Mouse (Mus musculus): Measurements from ENCODE around the gene Ociad2. TPM values are rescaled to one million over a fixed set of nuclear protein-coding genes. Genes with fewer than 3 reads are reported as not detected.

The Ociad2 gene
- polyA plus RNA-seq (2012; rRNA removed) = 73.6 and 83.4 TPM in 2 replicates

GRCm38 (mm10) chr5:73340723-73341235, at the start of gene Ociad2:
Gene Ociad2 (minus strand): TSS chr5:73341028.
- DNase-seq (ENCODE audit: extremely low spot score in 1 of 2, low spot score in 1 of 2) = no peak

GRCm38 (mm10) chr5:73383647-73383970, 42.8 kb upstream of the Ociad2 start:
- DNase-seq (ENCODE audit: extremely low spot score in 1 of 2, low spot score in 1 of 2) = no peak

GRCm38 (mm10) chr5:73382737-73383646, 42.2 kb upstream of the Ociad2 start:
- DNase-seq (ENCODE audit: extremely low spot score in 1 of 2, low spot score in 1 of 2) = peak; percentile 35 to 89

GRCm38 (mm10) chr5:73381976-73382540, 41.2 kb upstream of the Ociad2 start:
- DNase-seq (ENCODE audit: extremely low spot score in 1 of 2, low spot score in 1 of 2) = no peak

- DNase-seq (ENCODE audit: extremely low spot score in 1 of 2, low spot score in 1 of 2) = no peak
These were observed 40.7 kb upstream of the Ociad2 start for GRCm38 (mm10) chr5:73381510-73381909.

GRCm38 (mm10) chr5:73380829-73381228, 40.0 kb upstream of the Ociad2 start:
- DNase-seq (ENCODE audit: extremely low spot score in 1 of 2, low spot score in 1 of 2) = no peak

- DNase-seq (ENCODE audit: extremely low spot score in 1 of 2, low spot score in 1 of 2) = peak; percentile 79 to 97
These were observed 39.1 kb upstream of the Ociad2 start for GRCm38 (mm10) chr5:73379908-73380307.

GRCm38 (mm10) chr5:73376491-73376890, 35.7 kb upstream of the Ociad2 start:
- DNase-seq (ENCODE audit: extremely low spot score in 1 of 2, low spot score in 1 of 2) = no peak

GRCm38 (mm10) chr5:73376041-73376440, 35.2 kb upstream of the Ociad2 start:
- DNase-seq (ENCODE audit: extremely low spot score in 1 of 2, low spot score in 1 of 2) = no peak

GRCm38 (mm10) chr5:73373184-73373583, 32.4 kb upstream of the Ociad2 start:
- no peak for DNase-seq (ENCODE audit: extremely low spot score in 1 of 2, low spot score in 1 of 2)

- DNase-seq (ENCODE audit: extremely low spot score in 1 of 2, low spot score in 1 of 2) = no peak
These were observed 31.8 kb upstream of the Ociad2 start for GRCm38 (mm10) chr5:73372601-73373000.

GRCm38 (mm10) chr5:73369731-73370130, 28.9 kb upstream of the Ociad2 start:
- no peak for DNase-seq (ENCODE audit: extremely low spot score in 1 of 2, low spot score in 1 of 2)

- peak in 1 of 2 experiments; percentile 23 for DNase-seq (ENCODE audit: extremely low spot score in 1 of 2, low spot score in 1 of 2)
These were observed 28.1 kb upstream of the Ociad2 start for GRCm38 (mm10) chr5:73368845-73369447.

- no peak for DNase-seq (ENCODE audit: extremely low spot score in 1 of 2, low spot score in 1 of 2)
These were observed 27.1 kb upstream of the Ociad2 start for GRCm38 (mm10) chr5:73367906-73368305.

GRCm38 (mm10) chr5:73364107-73364864, 23.5 kb upstream of the Ociad2 start:
- no peak for DNase-seq (ENCODE audit: extremely low spot score in 1 of 2, low spot score in 1 of 2)

- no peak for DNase-seq (ENCODE audit: extremely low spot score in 1 of 2, low spot score in 1 of 2)
These were observed 22.0 kb upstream of the Ociad2 start for GRCm38 (mm10) chr5:73362791-73363190.

GRCm38 (mm10) chr5:73362338-73362737, 21.5 kb upstream of the Ociad2 start:
- no peak for DNase-seq (ENCODE audit: extremely low spot score in 1 of 2, low spot score in 1 of 2)

GRCm38 (mm10) chr5:73360240-73360639, 19.4 kb upstream of the Ociad2 start:
- no peak for DNase-seq (ENCODE audit: extremely low spot score in 1 of 2, low spot score in 1 of 2)

GRCm38 (mm10) chr5:73359752-73360141, 18.9 kb upstream of the Ociad2 start:
- peak; percentile 77 to 84 for DNase-seq (ENCODE audit: extremely low spot score in 1 of 2, low spot score in 1 of 2)

- no peak for DNase-seq (ENCODE audit: extremely low spot score in 1 of 2, low spot score in 1 of 2)
These were observed 18.4 kb upstream of the Ociad2 start for GRCm38 (mm10) chr5:73359134-73359751.

Data from frontal cortex, adult 2 months (tissue).